Mouse (Mus musculus) macrophage (primary cell): ENCODE results near the gene Igsf6. TPM values are rescaled to one million over a fixed set of nuclear protein-coding genes. Genes with fewer than 3 reads are reported as not detected.

Source experiments
- H3K27ac ChIP-seq: fragments of 350-480 bp; formaldehyde crosslinking; 2 replicates; pipeline ENCODE4 v1.9.0; 2021
- H3K36me3 ChIP-seq: fragments of 350-480 bp; formaldehyde crosslinking; 2 replicates; pipeline ENCODE4 v1.9.0; 2021; ENCODE audit errors: inconsistent target
- H3K4me3 ChIP-seq: fragments of 350-480 bp; formaldehyde crosslinking; 2 replicates; pipeline ENCODE4 v1.9.0; 2021; ENCODE audit errors: inconsistent target
- H3K79me2 ChIP-seq: fragments of 350-480 bp; formaldehyde crosslinking; 2 replicates; pipeline ENCODE4 v1.9.0; 2021; ENCODE audit errors: inconsistent target
- WGBS: methylation state at CpG from one replicate; pipeline ENCODE4 v1.1.7; 2026; ENCODE audit warnings: inconsistent platforms; ENCODE audit not compliant: missing documents; 5-methylcytosine and 5-hydroxymethylcytosine counted together
- polyA plus RNA-seq: library from polyadenylated mRNA; stranded (reverse); fragments of 250-400 nt; gene quantifications from 3 replicates; pipeline ENCODE4 v1.2.4, GENCODE M21; 2018; ENCODE audit warnings: inconsistent platforms
- total RNA-seq, 78 experiments: library from RNA; depleted of rRNA; stranded (reverse); fragments of 250-400 nt; gene quantifications; 1 replicate in 9 of 78; 2 replicates in 24 of 78; 3 replicates in 43 of 78; 4 replicates in 2 of 78; pipeline ENCODE4 v1.2.4; 2018; ENCODE audit warnings: inconsistent platforms in 56 of 78

Gene Igsf6
- 1,000 to 10,000 TPM in 4 of 26 experiments, 100 to 1,000 TPM in 22; 108 to 1,258 (median 429) TPM for total RNA-seq (2018; cell fraction: chromatin; rRNA removed)
- 100 to 1,000 TPM; 118 to 492 (median 272) TPM for total RNA-seq (2018; cell fraction: cytosol; rRNA removed)
- total RNA-seq (2018; cell fraction: nucleus; rRNA removed) = 1,000 to 10,000 TPM in 3 of 26 experiments, 100 to 1,000 TPM in 23; 125 to 1,186 (median 537) TPM
- 75.4 to 337 TPM (median 171 TPM) in 3 replicates for polyA plus RNA-seq

GRCm38 (mm10) chr7:121074281-121074680 lies at the start of gene Igsf6:
Igsf6 (minus strand) TSS chr7:121074572.
- peaks cover 49% of the 10 kb centered on the region for H3K79me2 ChIP-seq
- peaks cover 19% of the 10 kb centered on the region; the same call in 1 of the 2 replicates for H3K36me3 ChIP-seq
- 2% methylated on average over 9 of the region's 11 CpGs for WGBS
- H3K4me3 ChIP-seq = peak within 1 kb of the TSS; percentile 57
- H3K27ac ChIP-seq = peak within 1 kb of the TSS; percentile 98

GRCm38 (mm10) chr7:121120143-121120818 lies 45.9 kb upstream of the Igsf6 start:
- Histone ChIP-seq H3K27ac (peak overlapping the region; percentile 54), H3K4me3 (no peak overlapping the region), H3K79me2 (no peaks in the 10 kb centered on the region), H3K36me3 (no peaks in the 10 kb centered on the region)
- WGBS = 11% methylated on average over 10 of the region's 10 CpGs

DNA sequence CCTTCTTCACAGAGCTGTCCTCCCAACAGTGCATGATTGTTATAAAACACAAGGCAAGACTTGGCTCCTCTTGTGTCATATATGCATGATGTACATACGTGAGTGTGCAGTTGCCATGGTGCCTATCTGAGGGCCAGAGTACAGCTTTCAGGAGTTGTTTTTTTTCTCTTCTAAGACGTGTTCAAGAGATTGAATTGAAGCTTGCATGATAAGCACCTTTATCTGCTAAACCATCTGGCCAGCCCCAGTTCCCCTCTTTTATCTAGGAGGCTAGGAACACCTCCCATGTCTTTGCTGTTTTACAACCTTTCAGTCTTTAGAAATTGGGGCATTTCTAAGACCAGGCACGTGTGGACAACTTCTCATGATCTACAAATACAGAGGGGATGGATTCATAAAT lies 37.4 kb upstream of the Igsf6 start:
- H3K4me3 ChIP-seq = no peak overlapping the region

GRCm38 (mm10) chr7:121111321-121111720 lies 36.9 kb upstream of the Igsf6 start:
- Histone ChIP-seq H3K27ac (no peak overlapping the region), H3K4me3 (no peak overlapping the region), H3K79me2 (no peaks in the 10 kb centered on the region), H3K36me3 (no peaks in the 10 kb centered on the region)
- WGBS = 36% methylated on average over 3 of the region's 3 CpGs

More for the DNA sequence above, 37.4 kb upstream of the Igsf6 start:
- Histone ChIP-seq H3K36me3 (no peaks in the 10 kb centered on the region), H3K79me2 (no peaks in the 10 kb centered on the region), H3K27ac (no peak overlapping the region)
- 34% methylated on average over 3 of the region's 3 CpGs for WGBS

- H3K79me2 ChIP-seq = no peaks in the 10 kb centered on the region
- 83% methylated on average over 2 of the region's 3 CpGs for WGBS
- H3K27ac ChIP-seq = no peak overlapping the region
- H3K36me3 ChIP-seq = no peaks in the 10 kb centered on the region
- H3K4me3 ChIP-seq = no peak overlapping the region
Measured at GRCm38 (mm10) chr7:121107851-121108250, 33.5 kb upstream of the Igsf6 start.

DNA sequence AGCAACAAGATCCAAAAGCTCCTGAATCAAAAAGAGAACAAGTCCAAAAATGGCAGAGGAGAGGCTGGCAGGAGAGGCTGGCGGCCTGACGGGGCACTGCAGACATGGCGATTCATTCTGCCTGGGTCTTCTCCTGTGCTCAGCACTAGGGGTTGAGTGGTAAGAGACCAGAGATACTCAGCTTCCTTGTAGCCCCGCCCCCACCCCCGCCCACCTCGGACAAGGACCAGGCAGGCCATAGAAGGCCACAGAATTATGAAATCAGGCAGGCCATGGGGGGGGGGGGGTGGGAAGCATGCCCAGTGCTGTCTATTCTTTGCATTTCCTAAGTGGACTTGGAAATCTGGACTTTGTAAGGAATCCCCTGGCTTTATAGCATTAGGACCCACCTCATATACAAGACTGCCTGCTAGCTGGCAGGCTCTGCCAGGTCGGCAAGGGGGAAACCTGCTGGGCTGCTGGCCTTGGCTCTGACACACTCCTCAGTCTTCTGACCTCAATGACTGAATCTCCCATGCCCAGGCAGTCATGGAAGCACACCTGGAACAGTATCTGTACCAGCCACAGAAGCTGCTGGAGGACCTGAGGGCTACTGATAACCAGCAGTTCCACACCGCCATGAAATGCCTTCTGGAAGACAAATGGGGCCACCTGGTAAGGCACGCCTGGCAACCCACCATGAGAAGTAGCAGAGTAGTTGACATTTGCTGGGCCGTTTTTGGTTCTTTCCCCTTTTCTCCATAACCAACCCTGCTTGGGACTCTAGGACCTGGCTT lies 24.4 kb upstream of the Igsf6 start:
- Histone ChIP-seq H3K79me2 (no peaks in the 10 kb centered on the region), H3K4me3 (no peak overlapping the region)
- WGBS = 80% methylated on average over 9 of the region's 10 CpGs

GRCm38 (mm10) chr7:121093026-121093425 lies 18.7 kb upstream of the Igsf6 start:
- H3K36me3 ChIP-seq = no peaks in the 10 kb centered on the region
- no peak overlapping the region for H3K27ac ChIP-seq
- 80% methylated on average over 4 of the region's 4 CpGs for WGBS
- H3K4me3 ChIP-seq = no peak overlapping the region
- no peaks in the 10 kb centered on the region for H3K79me2 ChIP-seq

More for the DNA sequence above, 24.4 kb upstream of the Igsf6 start:
- H3K36me3 ChIP-seq = no peaks in the 10 kb centered on the region
- no peak overlapping the region for H3K27ac ChIP-seq

DNA sequence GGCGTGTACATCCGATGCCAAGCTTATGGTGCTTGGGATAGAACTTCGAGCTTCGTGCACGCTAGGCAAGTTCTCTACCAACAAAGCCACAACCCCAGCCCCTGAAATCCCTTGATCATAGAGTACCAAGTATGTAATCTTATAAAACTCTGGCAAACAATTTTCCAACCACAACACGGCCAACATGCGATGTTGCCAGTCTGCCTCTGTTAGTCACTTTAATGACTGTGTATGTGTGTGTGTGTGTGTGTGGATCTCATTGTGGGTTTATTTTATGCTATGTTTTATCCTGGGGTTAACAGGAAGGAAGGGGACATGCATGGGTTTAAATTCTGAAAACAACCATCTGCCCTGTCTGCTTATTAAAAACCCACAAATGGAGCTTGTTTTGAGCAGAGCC lies 16.4 kb upstream of the Igsf6 start:
- Histone ChIP-seq H3K36me3 (no peaks in the 10 kb centered on the region), H3K27ac (no peak overlapping the region), H3K4me3 (no peak overlapping the region), H3K79me2 (no peaks in the 10 kb centered on the region)
- WGBS = 89% methylated on average over 7 of the region's 7 CpGs

GRCm38 (mm10) chr7:121088745-121089144 lies 14.4 kb upstream of the Igsf6 start:
- WGBS = 83% methylated on average over 5 of the region's 5 CpGs
- no peaks in the 10 kb centered on the region for H3K79me2 ChIP-seq
- H3K27ac ChIP-seq = no peak overlapping the region
- H3K36me3 ChIP-seq = no peaks in the 10 kb centered on the region
- no peak overlapping the region for H3K4me3 ChIP-seq

GRCm38 (mm10) chr7:121085500-121085899 lies 11.1 kb upstream of the Igsf6 start:
- WGBS = 52% methylated on average over 4 of the region's 4 CpGs
- Histone ChIP-seq H3K36me3 (no peaks in the 10 kb centered on the region), H3K4me3 (no peak overlapping the region), H3K79me2 (no peaks in the 10 kb centered on the region), H3K27ac (no peak overlapping the region)

DNA sequence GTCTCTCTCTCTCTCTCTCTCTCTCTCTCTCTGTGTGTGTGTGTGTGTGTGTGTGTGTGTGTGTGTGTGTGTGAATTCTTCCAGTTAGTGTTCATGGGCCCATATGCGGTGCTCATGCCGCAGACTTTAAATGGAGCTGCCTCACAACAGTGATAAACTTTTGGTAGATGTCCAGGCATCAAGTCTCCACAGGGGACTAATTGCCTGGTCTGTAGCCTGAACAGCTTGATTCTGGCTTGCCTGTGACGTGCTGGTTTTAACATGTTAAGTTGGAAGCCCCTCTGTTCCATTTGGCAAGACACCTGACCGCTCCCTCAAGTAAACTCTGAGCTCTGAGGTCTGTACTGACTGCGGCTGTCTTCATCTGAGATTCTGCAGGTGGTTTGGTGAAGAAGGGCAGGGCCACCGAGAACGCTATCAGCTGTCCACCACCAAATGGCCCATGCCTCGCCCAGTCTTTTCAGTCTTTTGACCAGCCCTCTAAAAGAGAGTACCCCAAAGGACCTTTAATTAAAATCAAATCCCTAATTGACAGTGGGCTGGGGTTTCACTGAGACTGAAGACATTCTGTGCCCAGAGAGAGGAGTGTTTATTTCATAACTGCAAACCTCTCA lies 10.6 kb upstream of the Igsf6 start:
- 91% methylated on average over 8 of the region's 8 CpGs for WGBS

DNA sequence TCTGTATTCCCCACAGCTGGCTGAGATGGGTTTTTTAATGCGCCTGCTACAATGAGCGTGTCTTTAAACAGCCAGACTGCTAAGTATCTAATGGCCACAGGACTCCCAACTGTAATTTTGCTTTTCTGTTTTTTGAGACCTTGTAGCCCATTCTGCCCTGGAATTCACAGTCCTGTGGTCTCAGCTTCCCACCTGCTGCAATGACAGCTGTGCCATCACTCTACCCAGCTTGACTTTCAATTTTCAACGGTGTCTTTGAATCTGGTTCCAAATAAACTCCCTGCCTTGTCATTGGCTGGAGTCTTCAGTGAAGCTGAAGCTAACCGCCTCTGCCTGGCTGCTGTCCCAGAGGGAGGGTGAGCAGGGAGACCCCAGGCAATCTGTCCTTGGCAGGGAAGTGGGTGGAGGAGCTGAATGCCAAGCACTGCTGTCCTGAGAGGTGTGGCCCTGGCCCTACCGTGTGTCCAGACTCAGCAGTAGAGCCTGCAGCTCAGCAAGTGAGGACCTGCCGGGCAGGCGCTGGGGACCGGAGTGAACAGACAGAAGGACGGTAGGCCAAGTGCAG lies 8.7 kb upstream of the Igsf6 start:
- 91% methylated on average over 9 of the region's 9 CpGs for WGBS

More for the DNA sequence above, 10.6 kb upstream of the Igsf6 start:
- Histone ChIP-seq H3K36me3 (no peaks in the 10 kb centered on the region), H3K4me3 (no peak overlapping the region), H3K79me2 (no peaks in the 10 kb centered on the region), H3K27ac (no peak overlapping the region)

DNA sequence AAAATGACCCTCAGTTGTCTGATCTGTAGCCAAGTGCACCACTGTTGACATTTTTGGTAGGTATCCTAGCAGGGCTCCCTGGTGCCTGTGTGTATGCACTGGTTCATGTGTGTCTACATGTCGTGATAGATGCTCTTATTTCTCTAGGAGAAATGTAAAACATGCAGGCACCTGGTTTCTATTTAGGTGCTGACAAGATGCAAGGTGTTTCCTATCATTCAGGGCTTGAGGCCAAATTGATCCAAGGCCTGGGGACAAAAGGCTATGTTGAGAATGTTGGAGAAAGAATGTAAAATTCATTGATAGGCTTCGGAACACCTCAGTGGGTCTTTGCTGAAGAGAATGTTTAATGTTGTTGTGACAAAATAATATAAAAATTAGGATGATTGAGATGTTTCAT lies 7.4 kb upstream of the Igsf6 start:
- Histone ChIP-seq H3K36me3 (no peaks in the 10 kb centered on the region), H3K4me3 (no peak overlapping the region), H3K79me2 (no peaks in the 10 kb centered on the region), H3K27ac (no peak overlapping the region)
- 92% methylated on average over 2 of the region's 2 CpGs for WGBS

More for the DNA sequence above, 8.7 kb upstream of the Igsf6 start:
- Histone ChIP-seq H3K36me3 (no peaks in the 10 kb centered on the region), H3K27ac (no peak overlapping the region), H3K79me2 (no peaks in the 10 kb centered on the region), H3K4me3 (no peak overlapping the region)

- no peak within 1 kb of the TSS for H3K4me3 ChIP-seq
- WGBS = 92% methylated on average over 4 of the region's 4 CpGs
- no peaks in the 10 kb centered on the region for H3K79me2 ChIP-seq
- no peak within 1 kb of the TSS for H3K27ac ChIP-seq
- H3K36me3 ChIP-seq = no peaks in the 10 kb centered on the region
Measured at GRCm38 (mm10) chr7:121081350-121081749, 7.0 kb upstream of the Igsf6 start, which contains the start of gene Otoa. Otoa (plus strand) TSS chr7:121081650.
